8 mouse cellular contexts compared by ENCODE assay signal in genomic region chr3:27899012-27899726, GRCm38 (mm10). TPM values are rescaled to one million over a fixed set of nuclear protein-coding genes. Genes with fewer than 3 reads are reported as not detected.
A peak's percentile ranks its signal among the peaks of the same experiment; 100 is the strongest.
DNase-seq lines count a peak whose midpoint lies in the region; ATAC-seq and TF ChIP-seq lines count a peak whose summit lies in the region.

No protein-coding gene starts in this region.

- no peaks in the 10 kb centered on the region for H3K27me3 ChIP-seq in C2C12 (ENCODE audit: control insufficient read depth, insufficient read depth, insufficient read length)

- no peaks in the 10 kb centered on the region for H3K36me3 ChIP-seq in C2C12 (ENCODE audit: control insufficient read depth, insufficient read depth)

- TF ChIP-seq CTCF in C2C12 (IDR thresholded peaks at IDR 0.05; ENCODE audit: control insufficient read depth, insufficient read depth, insufficient read length): no peak

- H3ac ChIP-seq in C2C12 (ENCODE audit: control insufficient read depth, insufficient read length, low read depth): no peak overlapping the region

- peak; percentile 25 for DNase-seq in adrenal gland, postnatal 14 days
- DNase-seq in adrenal gland, postnatal 4 days (ENCODE audit: low spot score in 2 of 2): no peak
- peak; percentile 84 for DNase-seq in heart, adult 9 months (ENCODE audit: low spot score in 2 of 2)
- peak; percentile 35 to 56 for DNase-seq in lung, adult 18-20 months
- DNase-seq in frontal cortex, postnatal 14 days (ENCODE audit: low spot score in 2 of 2): no peak
- no peak for DNase-seq in spleen, adult 18-20 months

- no peaks in the 10 kb centered on the region for H3K79me3 ChIP-seq in C2C12 (ENCODE audit: low read depth)

- no peak overlapping the region for H3K4me3 ChIP-seq in C2C12 (ENCODE audit: insufficient read depth, poor library complexity, severe bottlenecking)

- H3K79me2 ChIP-seq in C2C12 (ENCODE audit: control insufficient read depth, insufficient read depth): no peaks in the 10 kb centered on the region

- no peak for ATAC-seq in inflammation-experienced regulatory T-cells, adult 6 months

TF ChIP-seq in C2C12, 6 proteins besides CTCF, POLR2A, EP300 and RAD21:
- no peak for TF ChIP-seq FOSL1 (IDR thresholded peaks at IDR 0.05; ENCODE audit: insufficient read depth, low read length, poor library complexity, severe bottlenecking)
- TF ChIP-seq MYOD1 (IDR thresholded peaks at IDR 0.05; ENCODE audit: control insufficient read depth, insufficient read length, low read depth): peak; percentile 60

RNA-seq across cellular contexts. Expression of gene Tmem212, which starts 3.0 kb away (rescaled TPM):
- total RNA-seq in adrenal gland, postnatal 14 days (2021): not detected in 2 replicates
- not detected for total RNA-seq in adrenal gland, postnatal 4 days (2021)
- not detected for polyA plus RNA-seq in C2C12 (2012; fragmentation: generic; extraction: Trizol)
- not detected for polyA plus RNA-seq in inflammation-experienced regulatory T-cells, adult 6 months (2017; shearing (Covaris generic))

RNA-seq across cellular contexts. Expression of gene Pld1, which starts 39.3 kb away (rescaled TPM):
- 9.6 and 10.8 TPM in 2 replicates for total RNA-seq in adrenal gland, postnatal 14 days (2021)
- 10 to 100 TPM; 11.9 to 13.7 TPM for total RNA-seq in adrenal gland, postnatal 4 days (2021)
- 2.5 TPM for polyA plus RNA-seq in C2C12 (2012; fragmentation: generic; extraction: Trizol)
- under 1 TPM; 0.40 to 0.71 (median 0.48) TPM for polyA plus RNA-seq in inflammation-experienced regulatory T-cells, adult 6 months (2017; shearing (Covaris generic))

Comparison
In these comparisons a context has a peak if more than half of its experiments do, and no peak if none do; other contexts are left out.
1. DNase-seq: peak in adrenal gland, postnatal 14 days (single experiment), heart, adult 9 months (2 of 2) and lung, adult 18-20 months (2 of 2); none in adrenal gland, postnatal 4 days (0 of 2), frontal cortex, postnatal 14 days (0 of 2) and spleen, adult 18-20 months (0 of 2).